Mouse (Mus musculus) intestine, postnatal 0 days (tissue): ENCODE measurements at regions not wholly inside any gene's neighbourhood (a gene's known extent, or its start where the extent isn't known, plus 50 kb on each side); places are given as distances from the start of the nearest gene placed in this dataset.
A peak's percentile ranks its signal among the peaks of the same experiment; 100 is the strongest.

Source experiments
- ATAC-seq: fragments of 200-750 bp; cut with Nextera tagmentation; 2 replicates; pipeline ENCODE4 v1.8.0; 2017; ENCODE audit warnings: mild to moderate bottlenecking, moderate TSS enrichment, moderate library complexity
- H3K27ac ChIP-seq: fragments of 300-500 bp; sonication (generic); 2 replicates; pipeline ENCODE4 v1.5.1; 2014; ENCODE audit warnings: mild to moderate bottlenecking, low read depth, low read length, moderate library complexity
- H3K27me3 ChIP-seq: fragments of 300-500 bp; sonication (generic); replicated peaks from 2 replicates; pipeline ENCODE4 v1.6.1; 2014; ENCODE audit warnings: low read length, mixed read lengths; ENCODE audit not compliant: control insufficient read depth, insufficient read depth
- H3K36me3 ChIP-seq: fragments of 300-500 bp; sonication (generic); 2 replicates; pipeline ENCODE4 v1.6.1; 2014; ENCODE audit warnings: mild to moderate bottlenecking, moderate library complexity; ENCODE audit not compliant: control insufficient read depth, insufficient read depth
- H3K4me1 ChIP-seq: fragments of 300-500 bp; sonication (generic); replicated peaks from 2 replicates; pipeline ENCODE4 v1.6.1; 2014; ENCODE audit warnings: antibody characterized with exemption, low read length, mixed read lengths; ENCODE audit not compliant: control insufficient read depth, insufficient read depth
- H3K4me2 ChIP-seq: fragments of 300-500 bp; sonication (generic); replicated peaks from 2 replicates; pipeline ENCODE4 v1.6.1; 2014; ENCODE audit warnings: low read depth, mild to moderate bottlenecking, moderate library complexity
- H3K4me3 ChIP-seq: fragments of 300-500 bp; sonication (generic); 2 replicates; pipeline ENCODE4 v1.5.1; 2014; ENCODE audit warnings: low read depth, low read length
- H3K9ac ChIP-seq: fragments of 300-500 bp; sonication (generic); 2 replicates; pipeline ENCODE4 v1.6.1; 2014; ENCODE audit warnings: mild to moderate bottlenecking, low read depth, low read length
- H3K9me3 ChIP-seq: fragments of 300-500 bp; sonication (generic); 2 replicates; pipeline ENCODE4 v1.6.1; 2016; ENCODE audit warnings: mixed run types; ENCODE audit not compliant: control insufficient read depth
- CTCF ChIP-seq: sonication (generic); IDR thresholded peaks from 2 replicates; pipeline ENCODE4 v1.5.1; 2016; ENCODE audit warnings: low read depth, mild to moderate bottlenecking, control low read depth, antibody characterized with exemption, moderate library complexity
- WGBS: fragments of 180-500 bp; shearing (Covaris S2); extraction: QIAGEN DNeasy Blood & Tissue Kit; methylation state at CpG from one replicate; pipeline ENCODE4 v1.1.7; 2014; 5-methylcytosine and 5-hydroxymethylcytosine counted together

GRCm38 (mm10) chr1:47854372-47854771 is 961.7 kb upstream of the Slc39a10 start:
- H3K9ac ChIP-seq, result no peak overlapping the region
- H3K4me2 ChIP-seq, result no peak overlapping the region
- no peaks in the 10 kb centered on the region for H3K9me3 ChIP-seq
- no peak overlapping the region for H3K27ac ChIP-seq
- no peak overlapping the region for H3K4me3 ChIP-seq
- no peak for TF ChIP-seq CTCF
- H3K27me3 ChIP-seq, result no peaks in the 10 kb centered on the region
- H3K36me3 ChIP-seq, result no peaks in the 10 kb centered on the region
- H3K4me1 ChIP-seq, result no peaks in the 10 kb centered on the region
- WGBS, result 86% methylated on average over 3 of the region's 3 CpGs
- no peak for ATAC-seq

DNA sequence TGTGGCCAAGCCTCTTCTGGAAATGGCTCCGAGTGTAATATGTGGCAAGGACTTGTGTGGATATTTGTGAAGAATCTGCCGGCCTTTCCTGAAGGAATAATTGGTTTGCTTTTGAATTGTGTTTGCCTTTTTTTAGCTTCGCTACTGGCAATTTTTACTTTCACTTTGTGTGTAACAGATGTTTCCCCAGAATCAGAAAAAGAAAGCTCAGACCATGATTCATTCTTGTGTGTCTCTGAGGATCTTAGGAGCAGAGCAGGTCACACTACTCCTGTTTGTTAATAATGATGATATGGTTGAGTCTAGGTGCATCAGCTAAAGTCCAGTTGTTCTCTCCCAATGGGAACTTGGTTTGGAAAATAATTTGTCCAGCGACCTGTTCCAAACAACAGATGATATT is 961.3 kb upstream of the Slc39a10 start:
- WGBS, result 70% methylated on average over 4 of the region's 4 CpGs
- no peak for ATAC-seq
- no peaks in the 10 kb centered on the region for H3K4me1 ChIP-seq

GRCm38 (mm10) chr1:47840811-47841210 is 948.2 kb upstream of the Slc39a10 start:
- no peak for TF ChIP-seq CTCF
- H3K27ac ChIP-seq, result no peak overlapping the region
- 57% methylated on average over 2 of the region's 2 CpGs for WGBS
- no peak overlapping the region for H3K4me2 ChIP-seq
- H3K4me3 ChIP-seq, result no peak overlapping the region
- H3K27me3 ChIP-seq, result no peaks in the 10 kb centered on the region
- no peaks in the 10 kb centered on the region for H3K36me3 ChIP-seq
- no peak overlapping the region for H3K9ac ChIP-seq
- ATAC-seq, result no peak
- H3K9me3 ChIP-seq, result no peaks in the 10 kb centered on the region
- no peaks in the 10 kb centered on the region for H3K4me1 ChIP-seq

More for the DNA sequence above, 961.3 kb upstream of the Slc39a10 start:
- no peak overlapping the region for H3K4me3 ChIP-seq
- TF ChIP-seq CTCF, result no peak
- no peaks in the 10 kb centered on the region for H3K9me3 ChIP-seq
- H3K27me3 ChIP-seq, result no peaks in the 10 kb centered on the region
- no peak overlapping the region for H3K27ac ChIP-seq
- H3K4me2 ChIP-seq, result peak overlapping the region; percentile 35
- no peaks in the 10 kb centered on the region for H3K36me3 ChIP-seq
- H3K9ac ChIP-seq, result no peak overlapping the region

GRCm38 (mm10) chr1:47834072-47834471 is 941.4 kb upstream of the Slc39a10 start:
- no peak for ATAC-seq
- no peak overlapping the region for H3K9ac ChIP-seq
- no peak for TF ChIP-seq CTCF
- H3K4me2 ChIP-seq, result no peak overlapping the region
- no peaks in the 10 kb centered on the region for H3K36me3 ChIP-seq
- H3K27ac ChIP-seq, result no peak overlapping the region
- no peak overlapping the region for H3K4me3 ChIP-seq
- H3K9me3 ChIP-seq, result no peaks in the 10 kb centered on the region
- no peaks in the 10 kb centered on the region for H3K4me1 ChIP-seq
- H3K27me3 ChIP-seq, result no peaks in the 10 kb centered on the region

- Histone ChIP-seq H3K27ac (no peak overlapping the region), H3K27me3 (no peaks in the 10 kb centered on the region), H3K9me3 (no peaks in the 10 kb centered on the region), H3K36me3 (no peaks in the 10 kb centered on the region), H3K4me2 (no peak overlapping the region), H3K9ac (no peak overlapping the region), H3K4me3 (no peak overlapping the region), H3K4me1 (no peaks in the 10 kb centered on the region)
- no peak for TF ChIP-seq CTCF
- no peak for ATAC-seq
- WGBS, result 90% methylated on average over 6 of the region's 6 CpGs
Observed at GRCm38 (mm10) chr1:47827206-47827605, 934.6 kb upstream of the Slc39a10 start.

DNA sequence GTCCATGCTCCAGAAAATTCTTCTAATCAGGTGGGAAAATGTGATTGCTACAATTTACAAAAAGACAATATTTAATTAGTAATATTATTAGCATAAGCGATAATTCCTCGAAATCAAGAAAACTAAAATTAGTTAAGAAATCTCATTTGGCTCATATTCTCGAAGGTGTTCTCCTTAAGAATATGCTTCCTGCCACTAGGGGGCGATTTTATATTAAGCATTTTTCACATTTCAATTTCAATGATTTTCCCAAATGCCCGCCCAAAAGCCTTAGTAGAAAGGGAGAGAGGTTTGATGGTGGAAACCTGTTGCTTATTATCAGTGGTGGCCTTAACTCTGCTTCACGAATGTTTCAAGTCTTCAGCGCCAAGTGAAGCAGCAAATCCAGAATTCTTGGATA is 916.9 kb upstream of the Slc39a10 start:
- no peak overlapping the region for H3K9ac ChIP-seq
- TF ChIP-seq CTCF, result peak; percentile 67

GRCm38 (mm10) chr1:47794763-47795162 is 902.1 kb upstream of the Slc39a10 start:
- Histone ChIP-seq H3K4me3 (no peak overlapping the region), H3K36me3 (no peaks in the 10 kb centered on the region), H3K27me3 (no peaks in the 10 kb centered on the region), H3K4me2 (no peak overlapping the region), H3K9me3 (no peaks in the 10 kb centered on the region), H3K9ac (no peak overlapping the region), H3K27ac (no peak overlapping the region), H3K4me1 (no peaks in the 10 kb centered on the region)
- 52% methylated on average over 3 of the region's 3 CpGs for WGBS
- no peak for ATAC-seq
- no peak for TF ChIP-seq CTCF

More for the DNA sequence above, 916.9 kb upstream of the Slc39a10 start:
- WGBS, result 35% methylated on average over 7 of the region's 7 CpGs
- H3K4me3 ChIP-seq, result no peak overlapping the region
- H3K27me3 ChIP-seq, result no peaks in the 10 kb centered on the region
- H3K4me2 ChIP-seq, result no peak overlapping the region
- H3K9me3 ChIP-seq, result no peaks in the 10 kb centered on the region
- H3K36me3 ChIP-seq, result no peaks in the 10 kb centered on the region
- H3K27ac ChIP-seq, result no peak overlapping the region
- no peak for ATAC-seq
- H3K4me1 ChIP-seq, result no peaks in the 10 kb centered on the region
